Mouse (Mus musculus) embryo, embryonic 10 days (tissue): ENCODE results near the gene Taz.

Source experiments
- DNase-seq: peaks from one replicate; pipeline ENCODE4 v3.0.0-alpha.2; 2015; ENCODE audit warnings: low spot score

The Taz gene

GRCm38 (mm10) chrX:74281732-74282394 is at the start of gene Taz, which contains the start of gene Dnase1l1:
Taz (plus strand) TSS chrX:74281912.
Dnase1l1 (minus strand) TSS chrX:74282337.
- peak; percentile 76 for DNase-seq

GRCm38 (mm10) chrX:74233196-74233595 is 48.5 kb upstream of the Taz start:
- no peak for DNase-seq

- DNase-seq = no peak
Observed at GRCm38 (mm10) chrX:74240332-74240731, 41.4 kb upstream of the Taz start.

GRCm38 (mm10) chrX:74243396-74243795 is 38.3 kb upstream of the Taz start:
- DNase-seq = no peak

GRCm38 (mm10) chrX:74243807-74244206 is 37.9 kb upstream of the Taz start:
- DNase-seq = no peak

GRCm38 (mm10) chrX:74244614-74245083 is 37.1 kb upstream of the Taz start:
- peak; percentile 65 for DNase-seq

- no peak for DNase-seq
Observed at GRCm38 (mm10) chrX:74245107-74245506, 36.6 kb upstream of the Taz start.

- peak; percentile 83 for DNase-seq
Observed at GRCm38 (mm10) chrX:74245687-74246086, 36.0 kb upstream of the Taz start.

GRCm38 (mm10) chrX:74246213-74246681 is 35.5 kb upstream of the Taz start:
- DNase-seq = peak; percentile 93

GRCm38 (mm10) chrX:74246693-74247092 is 35.0 kb upstream of the Taz start:
- DNase-seq = no peak

- DNase-seq = peak; percentile 73
Observed at GRCm38 (mm10) chrX:74248651-74249050, 33.1 kb upstream of the Taz start.

- peak; percentile 61 for DNase-seq
Observed at GRCm38 (mm10) chrX:74249615-74250014, 32.1 kb upstream of the Taz start, which contains the start of gene Flna. Flna (minus strand) TSS chrX:74249820.

- DNase-seq = peak; percentile 94
Observed at GRCm38 (mm10) chrX:74254153-74254887, 27.4 kb upstream of the Taz start, which contains the start of gene Emd. Emd (plus strand) TSS chrX:74254687.

- no peak for DNase-seq
Observed at GRCm38 (mm10) chrX:74254888-74255565, 26.7 kb upstream of the Taz start.

- DNase-seq = no peak
Observed at GRCm38 (mm10) chrX:74257746-74258145, 24.0 kb upstream of the Taz start.

GRCm38 (mm10) chrX:74269736-74270061 is 12.0 kb upstream of the Taz start:
- no peak for DNase-seq

GRCm38 (mm10) chrX:74270062-74270901 is 11.4 kb upstream of the Taz start, which contains the start of gene Rpl10:
Rpl10 (plus strand) TSS chrX:74270812.
- peak; percentile 95 for DNase-seq

GRCm38 (mm10) chrX:74270902-74271551 is 10.7 kb upstream of the Taz start:
- DNase-seq = peak; percentile 60

GRCm38 (mm10) chrX:74273422-74274322 is 8.0 kb upstream of the Taz start:
- DNase-seq = peak; percentile 17

- DNase-seq = no peak
Observed at GRCm38 (mm10) chrX:74277916-74278315, 3.8 kb upstream of the Taz start.
